Mouse (Mus musculus): ENCODE measurements around the gene Olfr870. TPM values are rescaled to one million over a fixed set of nuclear protein-coding genes. Genes with fewer than 3 reads are reported as not detected.

The Olfr870 gene
- polyA plus RNA-seq (2015; fragmentation: Illumina TruSeq; extraction: RNeasy Lipid Tissue Mini Kit (QIAGEN cat#74804); ENCODE audit: insufficient read depth, low read depth, low replicate concordance): not detected

GRCm38 (mm10) chr9:20173957-20174356, at the start of gene Olfr870:
Gene Olfr870 (minus strand): TSS chr9:20174057.

GRCm38 (mm10) chr9:20211907-20212306, 38.0 kb upstream of the Olfr870 start, which contains the start of gene Olfr871:
Gene Olfr871 (plus strand): TSS chr9:20212207.

DNA sequence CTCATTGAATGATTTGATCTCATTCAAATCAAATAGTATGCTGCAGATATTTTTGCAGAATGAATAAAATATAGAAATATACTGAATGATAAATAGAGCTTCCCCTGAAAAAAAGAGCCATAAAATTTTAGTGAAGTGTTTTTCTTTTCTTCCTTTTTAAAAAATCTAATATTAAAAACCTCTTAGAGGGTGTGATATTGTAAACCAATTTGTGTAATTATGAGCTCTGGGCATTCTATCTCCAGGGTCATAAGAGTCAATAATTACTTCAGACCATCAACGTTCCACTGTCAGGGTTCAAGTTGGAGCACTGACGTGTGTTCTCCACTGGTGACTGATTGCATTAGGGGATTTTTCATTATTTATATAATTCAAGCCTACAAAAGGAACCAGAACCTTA, 45.1 kb downstream of the Olfr870 start, which contains the start of gene Olfr869:
TSS of gene Olfr869 (plus strand) at position 301 of the 400 bp plus-strand sequence.

Other genes starting within 250 kb of the Olfr870 start
- gene Olfr866, start 146.0 kb downstream of the Olfr870 start, polyA plus RNA-seq (2015; fragmentation: Illumina TruSeq; extraction: RNeasy Lipid Tissue Mini Kit (QIAGEN cat#74804); ENCODE audit: insufficient read depth, low read depth, low replicate concordance): not detected
- gene Olfr867, start 116.5 kb downstream of the Olfr870 start, polyA plus RNA-seq (2015; fragmentation: Illumina TruSeq; extraction: RNeasy Lipid Tissue Mini Kit (QIAGEN cat#74804); ENCODE audit: insufficient read depth, low read depth, low replicate concordance): not detected
- not detected for gene Olfr868, start 75.4 kb downstream of the Olfr870 start, polyA plus RNA-seq (2015; fragmentation: Illumina TruSeq; extraction: RNeasy Lipid Tissue Mini Kit (QIAGEN cat#74804); ENCODE audit: insufficient read depth, low read depth, low replicate concordance)
- not detected for gene Olfr869, start 45.0 kb downstream of the Olfr870 start, polyA plus RNA-seq (2015; fragmentation: Illumina TruSeq; extraction: RNeasy Lipid Tissue Mini Kit (QIAGEN cat#74804); ENCODE audit: insufficient read depth, low read depth, low replicate concordance)
- gene Olfr871, start 38.1 kb upstream of the Olfr870 start, polyA plus RNA-seq (2015; fragmentation: Illumina TruSeq; extraction: RNeasy Lipid Tissue Mini Kit (QIAGEN cat#74804); ENCODE audit: insufficient read depth, low read depth, low replicate concordance): not detected
- gene Olfr872, start 63.1 kb upstream of the Olfr870 start, polyA plus RNA-seq (2015; fragmentation: Illumina TruSeq; extraction: RNeasy Lipid Tissue Mini Kit (QIAGEN cat#74804); ENCODE audit: insufficient read depth, low read depth, low replicate concordance): not detected
- not detected for gene Olfr39, start 108.3 kb upstream of the Olfr870 start, polyA plus RNA-seq (2015; fragmentation: Illumina TruSeq; extraction: RNeasy Lipid Tissue Mini Kit (QIAGEN cat#74804); ENCODE audit: insufficient read depth, low read depth, low replicate concordance)
- gene Olfr873, start 124.5 kb upstream of the Olfr870 start, polyA plus RNA-seq (2015; fragmentation: Illumina TruSeq; extraction: RNeasy Lipid Tissue Mini Kit (QIAGEN cat#74804); ENCODE audit: insufficient read depth, low read depth, low replicate concordance): not detected
- not detected for gene Olfr18, start 162.0 kb upstream of the Olfr870 start, polyA plus RNA-seq (2015; fragmentation: Illumina TruSeq; extraction: RNeasy Lipid Tissue Mini Kit (QIAGEN cat#74804); ENCODE audit: insufficient read depth, low read depth, low replicate concordance)
- 7.1 TPM for gene Zfp560, start 211.1 kb upstream of the Olfr870 start, polyA plus RNA-seq (2015; fragmentation: Illumina TruSeq; extraction: RNeasy Lipid Tissue Mini Kit (QIAGEN cat#74804); ENCODE audit: insufficient read depth, low read depth, low replicate concordance)